Mouse (Mus musculus) T-helper 1 cell (primary cell): ENCODE results near the gene Pxmp2.

Experiments
- in situ Hi-C: fragments of 300-600 bp; cut with MboI, MseI; formaldehyde crosslinking; loops from one replicate; pipeline ENCODE4 v1.15.1; 2025; ENCODE audit warnings: high pct_unique_total_duplicates

The Pxmp2 gene

DNA sequence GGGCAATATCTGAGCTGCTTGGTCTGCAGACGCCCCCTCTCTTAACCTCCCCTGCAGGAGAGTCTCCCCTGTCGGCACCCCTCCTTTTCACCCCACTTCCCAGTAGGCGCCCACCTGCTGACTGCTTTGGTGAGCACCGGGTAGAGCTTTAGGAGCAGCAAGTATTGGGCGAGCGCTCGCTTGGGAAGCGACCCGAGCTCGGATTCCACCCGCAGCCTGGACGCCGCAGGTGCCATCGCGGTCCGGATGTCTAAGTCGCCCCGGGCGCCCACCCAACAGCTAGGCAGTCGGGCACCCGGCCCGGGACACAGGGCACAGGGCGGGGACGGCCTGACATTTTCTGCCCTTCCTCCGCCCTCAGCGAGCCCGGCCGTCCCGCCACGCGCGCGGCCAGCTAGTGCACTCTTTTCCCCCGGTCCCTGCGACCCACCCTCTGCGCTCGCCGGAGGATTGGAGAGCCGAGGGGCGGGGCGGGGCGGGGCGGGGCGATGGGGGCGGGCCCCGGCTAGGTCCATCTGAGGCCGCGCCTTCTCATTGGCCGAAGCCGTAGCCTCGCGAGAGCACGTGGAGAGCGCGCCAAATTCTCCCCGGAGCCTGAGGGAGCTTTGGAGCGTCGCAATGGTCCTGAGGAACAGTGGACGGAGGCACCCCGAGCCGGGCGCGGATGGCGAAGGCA is at the start of gene Pxmp2, which contains the start of gene Pole:
Pxmp2 (minus strand) TSS at position 417 of the 676 bp plus-strand sequence.
Pole (plus strand) TSS at position 537 of the 676 bp plus-strand sequence.
- in situ Hi-C loops, result no loop called here

GRCm38 (mm10) chr5:110330508-110330907 is 44.5 kb upstream of the Pxmp2 start:
- in situ Hi-C loops, result no loop called here

GRCm38 (mm10) chr5:110313127-110313526 is 27.1 kb upstream of the Pxmp2 start:
- in situ Hi-C loops, result no loop called here

DNA sequence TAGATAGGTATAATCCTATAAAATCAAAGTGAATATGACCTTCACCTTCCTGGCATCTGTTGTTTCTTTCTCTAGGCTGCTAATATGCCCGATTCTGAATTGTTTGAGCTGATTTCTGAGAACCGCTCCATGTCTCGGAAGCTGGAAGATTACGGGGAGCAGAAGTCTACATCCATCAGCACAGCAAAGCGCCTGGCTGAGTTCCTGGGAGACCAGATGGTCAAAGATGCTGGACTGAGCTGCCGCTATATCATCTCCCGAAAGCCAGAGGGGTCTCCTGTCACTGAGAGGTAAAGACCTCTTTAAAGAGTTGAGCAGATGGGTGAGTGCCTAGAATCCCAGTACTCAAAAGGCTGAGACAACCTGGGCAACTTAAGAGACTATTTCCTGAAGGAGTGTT is 22.9 kb upstream of the Pxmp2 start:
- in situ Hi-C loops, result no loop called here

GRCm38 (mm10) chr5:110300591-110300990 is 14.6 kb upstream of the Pxmp2 start:
- in situ Hi-C loops, result no loop called here

GRCm38 (mm10) chr5:110296637-110297036 is 10.7 kb upstream of the Pxmp2 start:
- in situ Hi-C loops, result no loop called here

DNA sequence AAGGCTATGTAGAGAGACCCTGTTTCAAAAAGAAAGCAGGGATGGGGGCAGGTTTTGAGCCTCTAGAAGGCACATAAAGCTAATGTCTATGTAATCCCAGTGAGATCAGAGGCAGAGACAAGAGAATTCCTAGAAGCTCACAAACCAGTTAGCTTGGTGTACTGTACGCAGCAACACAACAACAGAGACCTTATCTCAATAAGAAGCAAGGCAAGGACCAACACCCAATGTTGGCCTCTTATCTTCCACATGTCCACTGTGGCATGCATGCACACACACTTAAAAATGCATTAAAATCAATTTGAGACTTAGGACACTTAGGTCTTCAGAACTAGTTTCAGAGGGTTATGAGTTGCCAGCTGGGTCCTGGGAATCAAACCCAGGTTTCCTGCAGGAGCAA is 5.7 kb upstream of the Pxmp2 start:
- in situ Hi-C loops, result no loop called here

DNA sequence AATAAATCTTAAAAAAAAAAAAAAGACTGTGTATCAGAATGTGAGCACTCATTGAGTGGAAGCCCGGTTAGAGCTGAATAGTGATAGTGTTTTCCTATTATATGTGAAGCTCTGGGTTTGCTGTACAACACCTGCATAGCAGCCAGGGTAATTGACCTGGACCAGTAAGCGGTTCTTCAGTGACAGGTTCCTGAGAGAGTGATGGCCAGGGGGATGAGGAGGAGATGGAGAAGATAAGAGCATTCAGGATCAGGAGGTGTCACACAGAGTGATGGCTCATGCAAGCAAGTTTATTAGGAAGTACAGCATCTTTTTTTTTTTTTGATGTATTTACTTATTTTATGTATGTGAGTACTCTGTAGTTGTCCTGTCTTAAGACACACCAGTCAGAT is 1.1 kb upstream of the Pxmp2 start:
- in situ Hi-C loops, result no loop called here

GRCm38 (mm10) chr5:110286446-110287083 is 579 bp upstream of the Pxmp2 start:
- in situ Hi-C loops, result no loop called here

GRCm38 (mm10) chr5:110285156-110285555 is 830 bp downstream of the Pxmp2 start:
- in situ Hi-C loops, result no loop called here

DNA sequence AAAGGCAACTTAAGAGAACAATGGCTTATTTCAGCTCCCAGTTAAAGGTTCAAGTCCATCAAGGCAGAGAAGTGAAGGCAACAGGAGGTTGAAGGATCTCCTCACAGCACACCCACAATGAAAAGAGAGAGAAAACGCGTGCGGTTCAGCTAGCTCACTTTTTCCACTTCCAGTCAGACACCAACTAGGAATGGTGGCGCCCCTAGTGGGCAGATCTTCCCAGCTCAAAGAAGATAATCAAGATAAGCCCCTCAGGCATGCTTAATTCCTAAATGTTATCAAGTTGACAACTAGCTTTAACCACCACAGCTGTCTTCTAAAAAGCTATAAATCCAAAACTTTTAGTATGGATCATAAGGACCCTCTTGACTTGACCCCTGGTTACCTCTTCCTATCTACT is 1.4 kb downstream of the Pxmp2 start:
- in situ Hi-C loops, result no loop called here

- in situ Hi-C loops, result no loop called here
These were observed 4.0 kb downstream of the Pxmp2 start for GRCm38 (mm10) chr5:110281984-110282383.

- in situ Hi-C loops, result no loop called here
These were observed 9.1 kb downstream of the Pxmp2 start for GRCm38 (mm10) chr5:110276910-110277309.

DNA sequence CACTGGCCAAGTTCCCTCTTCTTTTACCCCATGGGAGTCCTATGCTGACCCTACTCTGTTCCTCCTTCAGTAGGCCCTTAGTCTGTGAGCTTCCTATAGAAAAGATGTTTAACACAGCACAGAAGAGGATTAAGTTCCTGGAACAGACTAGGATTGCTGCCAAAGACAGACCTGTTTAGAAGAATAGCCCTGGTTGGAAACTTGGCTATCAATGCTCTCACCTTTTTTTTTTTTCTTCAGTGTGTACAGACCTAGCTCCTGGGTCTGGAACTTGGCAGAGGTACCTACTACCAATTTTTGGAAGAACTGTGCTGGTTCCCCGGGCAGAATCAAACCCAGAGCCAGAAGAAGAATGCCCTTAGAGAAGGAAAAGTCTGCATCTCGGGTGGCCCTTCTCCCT is 9.6 kb downstream of the Pxmp2 start:
- in situ Hi-C loops, result no loop called here

GRCm38 (mm10) chr5:110274846-110275245 is 11.1 kb downstream of the Pxmp2 start:
- in situ Hi-C loops, result no loop called here

DNA sequence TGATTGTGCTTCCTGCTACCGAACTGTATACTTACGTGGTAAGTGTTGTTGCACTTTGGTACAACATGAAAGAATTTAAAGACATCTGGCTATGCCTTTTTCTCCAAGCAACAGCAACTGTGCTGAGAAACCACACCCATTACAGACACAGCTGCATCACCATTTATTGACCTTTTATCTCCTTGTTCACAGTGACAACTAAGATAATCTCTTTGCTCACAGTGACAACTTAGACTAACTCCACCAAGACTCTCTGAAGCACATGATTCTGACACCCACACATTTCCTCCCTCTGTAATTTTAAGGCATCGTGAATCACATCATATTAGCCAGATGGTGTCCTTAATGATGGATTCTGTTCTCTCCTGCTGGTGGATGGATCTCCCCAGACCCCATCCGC is 11.8 kb downstream of the Pxmp2 start:
- in situ Hi-C loops, result no loop called here

DNA sequence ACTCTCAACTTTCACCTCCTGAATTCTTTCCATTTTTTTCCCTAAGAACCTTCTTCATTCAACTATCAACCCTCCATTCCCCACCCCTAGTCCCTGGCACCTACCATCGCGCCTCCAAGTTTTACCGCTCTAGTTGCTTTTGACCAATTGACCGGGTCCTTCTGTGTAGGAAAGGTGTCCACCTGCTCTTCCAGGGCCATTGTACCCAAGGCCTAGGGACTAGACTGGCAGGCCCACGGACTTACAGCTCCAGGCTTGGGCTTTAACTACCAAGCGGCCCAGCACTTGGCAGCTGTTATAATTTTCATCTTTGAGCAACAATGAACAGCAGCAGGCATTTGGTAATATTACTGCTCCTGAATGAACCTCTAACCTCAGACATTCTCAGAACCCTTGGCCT is 15.7 kb downstream of the Pxmp2 start:
- in situ Hi-C loops, result no loop called here

DNA sequence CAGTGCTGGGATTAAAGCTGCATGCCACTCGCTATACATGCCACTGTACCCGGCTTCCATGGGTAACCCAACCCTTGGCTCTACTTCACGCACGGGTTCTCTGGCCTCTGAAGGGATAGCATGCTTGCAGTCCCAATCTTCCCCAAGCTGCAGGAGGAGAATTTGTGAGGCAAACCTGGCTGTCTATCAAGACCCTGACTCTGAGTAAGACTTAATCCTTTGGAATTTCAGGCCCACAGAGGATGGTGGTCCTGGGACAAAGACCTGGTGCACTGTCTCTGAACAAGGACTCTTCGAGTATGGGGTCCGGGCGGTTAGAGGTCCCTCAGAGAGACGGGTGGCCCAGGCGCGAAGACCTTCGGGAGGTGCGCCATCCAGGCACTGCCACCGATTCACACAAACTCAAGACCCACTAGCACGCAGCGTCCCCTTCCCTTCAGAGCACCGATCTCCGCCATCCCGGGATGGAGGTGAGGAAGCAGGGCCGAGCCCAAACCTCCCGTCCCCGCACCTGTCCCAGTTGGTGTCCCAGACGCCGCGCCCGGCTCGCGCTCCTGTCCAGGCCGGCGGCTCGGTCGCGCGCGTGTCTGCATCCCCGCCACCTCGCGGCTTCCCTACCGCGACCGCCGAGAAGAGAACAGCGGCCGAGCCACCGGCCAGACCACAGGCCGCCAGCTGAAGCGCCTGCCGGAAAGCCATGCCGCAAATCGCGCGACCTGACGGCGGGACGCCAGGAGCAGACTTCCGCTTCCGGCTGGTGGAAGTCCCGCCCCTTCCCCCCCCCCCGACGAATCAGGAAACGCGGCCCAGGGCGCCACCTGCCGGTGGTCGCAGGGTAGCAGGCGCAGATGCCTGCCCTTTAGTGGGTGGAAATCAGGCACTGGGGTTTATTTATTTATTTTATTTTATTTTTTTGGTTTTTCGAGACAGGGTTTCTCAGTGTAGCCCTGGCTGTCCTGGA is 16.6 kb downstream of the Pxmp2 start, which contains the start of gene Pgam5:
Pgam5 (minus strand) TSS at position 773 of the 961 bp plus-strand sequence.
- in situ Hi-C loops, result no loop called here

GRCm38 (mm10) chr5:110266941-110267340 is 19.0 kb downstream of the Pxmp2 start:
- in situ Hi-C loops, result no loop called here

DNA sequence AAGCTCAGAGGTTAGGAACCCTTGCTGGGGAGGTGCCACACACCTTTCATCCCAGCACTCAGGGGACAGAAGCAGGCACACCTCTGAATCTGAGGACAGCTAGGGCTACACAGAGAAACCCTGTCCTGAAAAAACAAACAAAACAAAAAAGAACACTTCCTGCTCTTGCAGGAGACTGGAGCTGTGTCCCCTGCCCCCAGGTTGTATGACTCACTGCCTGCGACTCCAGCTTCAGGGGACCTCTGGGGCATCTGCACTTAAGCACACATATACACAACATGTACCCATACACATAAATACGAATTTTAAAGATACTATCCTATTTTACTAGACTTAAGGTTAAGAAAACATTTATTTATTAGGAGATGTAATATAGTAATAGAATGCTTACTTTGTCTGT is 41.9 kb downstream of the Pxmp2 start:
- in situ Hi-C loops, result no loop called here

DNA sequence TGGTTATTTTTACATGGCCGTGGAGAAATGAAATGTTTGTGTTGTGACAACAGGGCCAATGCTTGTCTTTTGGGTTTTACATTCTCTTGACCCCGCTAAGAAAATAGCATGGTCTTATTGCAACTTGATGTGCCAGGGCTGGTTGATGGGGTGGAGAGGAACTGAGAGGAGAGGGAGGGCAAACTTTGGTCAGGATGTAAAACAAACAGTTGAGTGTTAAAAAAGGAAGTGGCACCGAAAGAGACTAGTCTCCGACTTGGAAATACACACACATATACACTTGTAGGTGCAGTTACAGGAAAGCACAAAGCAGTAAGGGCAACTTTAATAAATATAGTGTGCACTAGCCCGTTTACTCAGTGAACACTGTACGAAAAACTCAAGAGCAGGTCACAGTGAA is 53.6 kb downstream of the Pxmp2 start:
- in situ Hi-C loops, result no loop called here

DNA sequence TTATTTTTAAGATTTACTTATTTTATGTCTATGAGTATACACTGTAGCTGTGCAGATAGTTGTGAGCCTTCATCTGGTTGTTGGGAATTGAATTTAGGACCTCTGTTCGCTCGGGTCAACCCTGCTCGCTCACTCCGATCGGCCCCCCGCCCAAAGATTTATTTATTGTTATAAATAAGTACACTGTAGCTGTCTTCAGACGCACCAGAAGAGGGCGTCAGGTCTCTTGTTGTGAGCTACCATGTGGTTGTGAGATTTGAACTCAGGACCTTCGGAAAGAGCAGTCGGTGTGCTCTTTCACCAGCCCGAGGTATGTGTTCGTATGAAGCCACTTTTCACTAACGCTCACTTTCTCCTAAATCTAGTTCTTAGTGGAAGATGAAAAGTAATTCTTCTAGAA is 54.3 kb downstream of the Pxmp2 start:
- in situ Hi-C loops, result no loop called here
